Mouse (Mus musculus): ENCODE measurements around the gene Smu1. TPM values are rescaled to one million over a fixed set of nuclear protein-coding genes. Genes with fewer than 3 reads are reported as not detected.
A peak's percentile ranks its signal among the peaks of the same experiment; 100 is the strongest.

Gene Smu1
- polyA plus RNA-seq, 1 experiment from 2014 or later, result 122 TPM

DNA sequence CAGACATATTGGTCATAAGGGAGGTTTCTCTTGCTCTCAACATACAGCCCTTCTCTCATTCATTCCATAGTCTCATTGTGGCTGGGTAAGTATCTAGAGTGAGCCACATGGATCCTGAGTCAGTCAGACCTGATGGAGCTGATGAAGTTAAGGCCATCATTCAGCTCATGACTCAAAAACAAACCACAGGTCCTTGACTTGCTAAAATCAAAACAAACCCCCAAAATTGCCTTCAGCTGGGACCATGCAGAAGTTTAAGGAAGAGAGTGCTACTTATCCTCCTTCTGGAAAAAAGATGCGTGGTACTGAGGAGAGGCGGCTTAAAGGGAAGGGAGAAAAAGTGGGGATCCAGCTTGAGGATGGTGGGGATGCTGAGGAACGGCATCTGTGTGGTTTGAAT lies 38.0 kb upstream of the Smu1 start:
- WGBS, result 90% methylated on average over 3 of the region's 3 CpGs
- no peak overlapping the region for H3K4me3 ChIP-seq (replicated peaks; ENCODE audit: low read depth, low read length)
- H3K36me3 ChIP-seq (ENCODE audit: insufficient read depth, low read length), result no peaks in the 10 kb centered on the region
- H3K4me1 ChIP-seq (replicated peaks; ENCODE audit: insufficient read depth, low read length), result no peaks in the 10 kb centered on the region
- H3K9me3 ChIP-seq (replicated peaks; ENCODE audit: low read length), result no peaks in the 10 kb centered on the region
- no peak overlapping the region for H3K4me2 ChIP-seq (ENCODE audit: low read length)
- no peaks in the 10 kb centered on the region for H3K27me3 ChIP-seq (ENCODE audit: insufficient read depth, low read length)
- no peak overlapping the region for H3K9ac ChIP-seq (ENCODE audit: low read depth, low read length)
- no peak overlapping the region for H3K27ac ChIP-seq
- DNase-seq (ENCODE audit: low spot score), result no peak
- no peak for TF ChIP-seq CTCF (IDR thresholded peaks at IDR 0.05; ENCODE audit: low read depth)
- no peak for ATAC-seq (replicated peaks; ENCODE audit: low FRiP score, low read depth)

DNA sequence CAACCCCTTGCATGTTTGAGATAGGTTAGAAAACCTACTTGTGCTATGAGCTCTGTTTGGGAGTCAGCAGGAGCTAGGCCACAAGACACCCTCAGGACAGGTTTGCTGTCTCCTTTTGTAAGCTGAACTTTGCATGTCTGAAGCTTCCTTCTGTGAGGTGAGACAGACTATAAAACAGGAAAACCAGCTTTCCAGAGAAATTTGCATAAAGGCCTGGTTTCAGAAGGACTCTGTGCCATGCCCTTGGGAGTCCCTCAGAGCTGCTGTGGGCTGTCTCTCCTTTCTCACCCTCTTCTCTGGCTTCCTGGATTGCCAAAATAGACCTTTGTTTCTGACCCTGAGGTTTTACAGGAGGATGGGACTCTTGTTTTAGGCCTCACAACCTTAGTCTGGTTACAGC lies 36.6 kb upstream of the Smu1 start:
- Histone ChIP-seq H3K27me3 (ENCODE audit: insufficient read depth, low read length) (no peaks in the 10 kb centered on the region), H3K27ac (no peak overlapping the region), H3K36me3 (ENCODE audit: insufficient read depth, low read length) (no peaks in the 10 kb centered on the region), H3K4me1 (replicated peaks; ENCODE audit: insufficient read depth, low read length) (no peaks in the 10 kb centered on the region), H3K9me3 (replicated peaks; ENCODE audit: low read length) (no peaks in the 10 kb centered on the region), H3K4me3 (replicated peaks; ENCODE audit: low read depth, low read length) (no peak overlapping the region), H3K9ac (ENCODE audit: low read depth, low read length) (no peak overlapping the region), H3K4me2 (ENCODE audit: low read length) (no peak overlapping the region)
- no peak for TF ChIP-seq CTCF (IDR thresholded peaks at IDR 0.05; ENCODE audit: low read depth)
- DNase-seq (ENCODE audit: low spot score) (no peak), ATAC-seq (replicated peaks; ENCODE audit: low FRiP score, low read depth) (no peak)

DNA sequence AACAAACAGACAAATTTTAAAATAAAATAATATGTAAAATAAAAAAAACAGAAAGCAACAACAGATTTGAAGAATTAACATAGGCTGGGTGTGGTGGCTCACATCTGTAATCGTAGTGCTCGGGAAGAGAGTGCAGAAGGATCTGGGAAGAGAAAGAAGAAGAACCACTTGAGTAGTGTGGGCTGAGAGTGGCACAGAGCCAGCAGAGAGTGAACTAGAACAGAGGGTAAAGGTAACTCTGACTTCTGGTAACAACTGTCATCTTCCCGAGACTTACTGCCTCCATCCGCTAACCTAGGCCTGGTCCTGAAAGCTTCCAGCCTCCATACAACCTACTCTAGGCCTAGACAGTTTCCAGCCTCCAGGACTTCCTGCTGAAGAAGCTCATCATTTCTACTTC lies 33.5 kb upstream of the Smu1 start:
- no peaks in the 10 kb centered on the region for H3K27me3 ChIP-seq (ENCODE audit: insufficient read depth, low read length)
- DNase-seq (ENCODE audit: low spot score) (no peak), ATAC-seq (replicated peaks; ENCODE audit: low FRiP score, low read depth) (no peak)
- H3K4me3 ChIP-seq (replicated peaks; ENCODE audit: low read depth, low read length), result no peak overlapping the region
- TF ChIP-seq CTCF (IDR thresholded peaks at IDR 0.05; ENCODE audit: low read depth), result no peak
- H3K36me3 ChIP-seq (ENCODE audit: insufficient read depth, low read length), result no peaks in the 10 kb centered on the region
- no peak overlapping the region for H3K27ac ChIP-seq
- H3K9me3 ChIP-seq (replicated peaks; ENCODE audit: low read length), result no peaks in the 10 kb centered on the region
- WGBS, result 80% methylated on average over 4 of the region's 4 CpGs
- no peak overlapping the region for H3K9ac ChIP-seq (ENCODE audit: low read depth, low read length)
- no peak overlapping the region for H3K4me2 ChIP-seq (ENCODE audit: low read length)
- no peaks in the 10 kb centered on the region for H3K4me1 ChIP-seq (replicated peaks; ENCODE audit: insufficient read depth, low read length)

DNA sequence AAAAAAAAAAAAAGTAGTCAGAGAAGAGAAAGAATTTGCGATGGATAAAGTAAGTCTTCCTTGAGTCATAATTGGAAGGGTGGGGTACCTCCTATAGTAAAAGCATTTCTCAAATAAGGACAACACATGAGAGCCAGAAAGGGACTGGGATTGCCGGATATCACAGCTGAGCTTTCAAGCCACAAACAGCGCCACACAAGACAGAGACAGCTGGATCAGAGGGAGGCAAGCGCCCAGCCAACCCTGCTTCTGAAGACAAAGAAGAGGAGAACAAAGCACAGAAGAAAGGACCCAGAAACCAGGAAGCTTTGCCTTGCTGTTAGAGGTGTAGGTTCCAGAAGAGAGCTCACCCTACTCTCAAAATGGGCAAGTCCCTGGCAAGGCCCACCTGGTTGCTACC lies 28.9 kb upstream of the Smu1 start:
- H3K9me3 ChIP-seq (replicated peaks; ENCODE audit: low read length), result no peaks in the 10 kb centered on the region
- no peak for TF ChIP-seq CTCF (IDR thresholded peaks at IDR 0.05; ENCODE audit: low read depth)
- ATAC-seq (replicated peaks; ENCODE audit: low FRiP score, low read depth), result no peak
- H3K36me3 ChIP-seq (ENCODE audit: insufficient read depth, low read length), result no peaks in the 10 kb centered on the region
- 90% methylated on average over 4 of the region's 4 CpGs for WGBS
- H3K27ac ChIP-seq, result no peak overlapping the region
- no peak overlapping the region for H3K4me2 ChIP-seq (ENCODE audit: low read length)
- H3K4me1 ChIP-seq (replicated peaks; ENCODE audit: insufficient read depth, low read length), result 0 out of 2 replicates have a peak, but pooled peaks cover 7% of the 10 kb centered on the region
- no peak for DNase-seq (ENCODE audit: low spot score)
- H3K27me3 ChIP-seq (ENCODE audit: insufficient read depth, low read length), result no peaks in the 10 kb centered on the region
- H3K9ac ChIP-seq (ENCODE audit: low read depth, low read length), result no peak overlapping the region
- no peak overlapping the region for H3K4me3 ChIP-seq (replicated peaks; ENCODE audit: low read depth, low read length)

GRCm38 (mm10) chr4:40785620-40786166 lies 28.0 kb upstream of the Smu1 start:
- Histone ChIP-seq H3K27me3 (ENCODE audit: insufficient read depth, low read length) (no peaks in the 10 kb centered on the region), H3K27ac (no peak overlapping the region), H3K36me3 (ENCODE audit: insufficient read depth, low read length) (no peaks in the 10 kb centered on the region), H3K4me2 (ENCODE audit: low read length) (no peak overlapping the region), H3K9me3 (replicated peaks; ENCODE audit: low read length) (no peaks in the 10 kb centered on the region), H3K9ac (ENCODE audit: low read depth, low read length) (no peak overlapping the region), H3K4me1 (replicated peaks; ENCODE audit: insufficient read depth, low read length) (peaks cover 13% of the 10 kb centered on the region; the same call in 1 of the 2 replicates), H3K4me3 (replicated peaks; ENCODE audit: low read depth, low read length) (no peak overlapping the region)
- DNase-seq (ENCODE audit: low spot score), result no peak
- ATAC-seq (replicated peaks; ENCODE audit: low FRiP score, low read depth), result no peak
- 76% methylated on average over 9 of the region's 9 CpGs for WGBS
- no peak for TF ChIP-seq CTCF (IDR thresholded peaks at IDR 0.05; ENCODE audit: low read depth)

- TF ChIP-seq CTCF (IDR thresholded peaks at IDR 0.05; ENCODE audit: low read depth), result no peak
- H3K4me1 ChIP-seq (replicated peaks; ENCODE audit: insufficient read depth, low read length), result peaks cover 13% of the 10 kb centered on the region; the same call in 1 of the 2 replicates
- no peak overlapping the region for H3K4me2 ChIP-seq (ENCODE audit: low read length)
- no peak overlapping the region for H3K4me3 ChIP-seq (replicated peaks; ENCODE audit: low read depth, low read length)
- no peaks in the 10 kb centered on the region for H3K9me3 ChIP-seq (replicated peaks; ENCODE audit: low read length)
- 61% methylated on average over 10 of the region's 10 CpGs for WGBS
- no peak overlapping the region for H3K9ac ChIP-seq (ENCODE audit: low read depth, low read length)
- ATAC-seq (replicated peaks; ENCODE audit: low FRiP score, low read depth), result no peak
- no peaks in the 10 kb centered on the region for H3K36me3 ChIP-seq (ENCODE audit: insufficient read depth, low read length)
- no peak overlapping the region for H3K27ac ChIP-seq
- no peaks in the 10 kb centered on the region for H3K27me3 ChIP-seq (ENCODE audit: insufficient read depth, low read length)
- peak; percentile 37 for DNase-seq (ENCODE audit: low spot score)
Observed at GRCm38 (mm10) chr4:40784556-40785169, 26.9 kb upstream of the Smu1 start.

- ATAC-seq (replicated peaks; ENCODE audit: low FRiP score, low read depth) (no peak), DNase-seq (ENCODE audit: low spot score) (no peak)
- H3K4me1 ChIP-seq (replicated peaks; ENCODE audit: insufficient read depth, low read length), result peaks cover 13% of the 10 kb centered on the region; the same call in 1 of the 2 replicates
- no peak overlapping the region for H3K27ac ChIP-seq
- H3K4me3 ChIP-seq (replicated peaks; ENCODE audit: low read depth, low read length), result no peak overlapping the region
- no peak overlapping the region for H3K4me2 ChIP-seq (ENCODE audit: low read length)
- 92% methylated on average over 4 of the region's 4 CpGs for WGBS
- H3K27me3 ChIP-seq (ENCODE audit: insufficient read depth, low read length), result no peaks in the 10 kb centered on the region
- no peaks in the 10 kb centered on the region for H3K36me3 ChIP-seq (ENCODE audit: insufficient read depth, low read length)
- no peak overlapping the region for H3K9ac ChIP-seq (ENCODE audit: low read depth, low read length)
- H3K9me3 ChIP-seq (replicated peaks; ENCODE audit: low read length), result no peaks in the 10 kb centered on the region
- no peak for TF ChIP-seq CTCF (IDR thresholded peaks at IDR 0.05; ENCODE audit: low read depth)
Observed at GRCm38 (mm10) chr4:40783049-40783448, 25.3 kb upstream of the Smu1 start.

All from kidney, postnatal 0 days (tissue).